Mouse (Mus musculus): Measurements from ENCODE around the gene Hcn1.

GRCm38 (mm10) chr13:117604971-117605750 is 3.0 kb downstream of the Hcn1 start:
- TF ChIP-seq POLR2A (IDR thresholded peaks at IDR 0.05; ENCODE audit: borderline replicate concordance, insufficient read depth, low read length), result no peak
- TF ChIP-seq CTCF (IDR thresholded peaks at IDR 0.05; ENCODE audit: borderline replicate concordance, insufficient read depth, low read depth, low read length), result no peak
